Mouse (Mus musculus): ENCODE data around the gene Ier5l. TPM values are rescaled to one million over a fixed set of nuclear protein-coding genes. Genes with fewer than 3 reads are reported as not detected.

The Ier5l gene
- polyA plus RNA-seq, 1 experiment from 2014 or later, result 2.9 TPM

DNA sequence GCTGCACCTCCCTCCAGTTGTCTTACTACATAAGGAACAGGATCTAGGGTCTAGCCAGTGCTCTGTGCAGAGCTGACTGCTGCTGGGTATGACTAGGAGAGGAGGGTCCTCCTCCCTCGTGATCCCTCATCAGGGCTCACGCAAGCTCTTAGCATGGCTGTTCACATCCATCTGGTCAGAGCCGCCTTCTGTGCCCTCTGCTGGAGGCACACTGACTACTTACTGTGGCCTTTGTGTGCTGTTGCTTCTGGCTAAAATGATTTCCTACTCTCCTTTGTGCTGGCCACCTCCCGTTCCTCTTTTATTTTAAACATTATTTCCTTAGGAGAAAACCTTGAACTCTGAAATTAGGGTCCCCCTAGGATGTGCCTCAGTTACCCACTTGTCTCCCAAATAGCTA lies 37.2 kb downstream of the Ier5l start:
- Histone ChIP-seq H3K27ac (no peak overlapping the region), H3K4me2 (no peak overlapping the region), H3K9ac (0 out of 2 replicates have a peak overlapping the region, but pooled peaks have one; percentile 35), H3K9me3 (no peaks in the 10 kb centered on the region), H3K4me3 (no peak overlapping the region), H3K36me3 (peaks cover 64% of the 10 kb centered on the region), H3K27me3 (no peaks in the 10 kb centered on the region), H3K4me1 (replicated peaks) (peaks cover 22% of the 10 kb centered on the region)
- WGBS, result 77% methylated on average over 4 of the region's 4 CpGs
- no peak for ATAC-seq (ENCODE audit: low FRiP score)

DNA sequence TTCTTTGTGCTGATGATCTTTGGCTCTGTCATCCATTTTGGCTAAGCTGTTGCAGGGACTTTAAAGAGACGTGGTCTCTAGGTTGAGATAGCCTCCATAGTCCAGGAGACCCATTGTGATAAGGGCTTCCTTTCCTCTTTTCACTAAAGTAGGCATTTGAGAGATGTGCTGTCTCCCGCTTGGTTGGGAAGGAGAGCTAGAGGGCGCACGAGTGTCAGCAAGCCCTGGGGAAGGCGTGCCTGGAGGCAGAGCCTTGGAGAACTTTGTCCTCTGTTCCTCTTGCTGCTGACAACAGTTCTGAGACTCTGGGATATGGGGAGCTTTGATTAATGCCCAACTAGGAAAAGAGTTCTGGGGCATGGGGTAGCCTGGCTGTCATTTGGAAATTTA lies 37.9 kb downstream of the Ier5l start:
- WGBS, result 87% methylated on average over 5 of the region's 5 CpGs
- no peak overlapping the region for H3K4me2 ChIP-seq
- H3K27ac ChIP-seq, result no peak overlapping the region
- peaks cover 16% of the 10 kb centered on the region for H3K4me1 ChIP-seq (replicated peaks)
- H3K4me3 ChIP-seq, result no peak overlapping the region
- no peak for ATAC-seq (ENCODE audit: low FRiP score)
- peaks cover 71% of the 10 kb centered on the region for H3K36me3 ChIP-seq
- H3K9ac ChIP-seq, result no peak overlapping the region
- H3K9me3 ChIP-seq, result no peaks in the 10 kb centered on the region
- H3K27me3 ChIP-seq, result no peaks in the 10 kb centered on the region

DNA sequence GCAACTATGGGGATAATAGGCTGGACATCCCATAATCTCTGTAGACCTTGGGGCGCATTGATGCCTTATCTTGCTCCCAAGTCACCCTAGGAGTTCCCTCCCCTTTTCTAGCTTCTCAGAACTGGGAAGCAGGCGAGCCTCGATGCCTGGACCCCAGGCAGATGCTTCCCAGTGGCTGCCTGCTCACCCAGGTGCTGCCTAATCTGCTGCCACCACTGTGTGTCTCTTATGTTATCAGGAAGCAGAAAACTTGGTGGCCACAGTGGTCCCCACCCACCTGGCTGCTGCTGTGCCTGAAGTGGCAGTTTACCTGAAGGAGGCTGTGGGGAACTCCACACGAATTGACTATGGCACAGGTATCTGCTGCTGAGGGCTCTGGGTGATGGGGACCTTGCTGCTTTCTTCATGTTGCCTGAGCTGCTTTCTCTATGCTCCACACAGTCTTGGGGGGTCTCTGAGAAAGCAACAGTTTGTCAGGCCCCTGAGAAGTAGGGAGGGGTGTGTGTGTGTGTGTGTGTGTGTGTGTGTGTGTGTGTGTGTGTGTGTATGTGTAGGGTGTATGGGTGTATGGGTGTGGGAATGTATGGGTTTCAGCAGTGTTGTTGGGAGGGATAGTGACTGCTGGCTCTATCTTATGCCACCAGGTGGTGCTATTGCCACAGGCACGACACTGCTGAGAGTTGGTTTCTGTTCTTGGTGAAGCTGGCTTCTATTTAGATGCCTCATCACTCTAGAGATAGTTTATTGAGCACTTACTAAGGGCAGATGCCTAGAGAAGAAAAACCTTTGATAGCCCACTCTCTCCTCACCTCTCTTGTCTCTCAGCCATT lies 38.5 kb downstream of the Ier5l start:
- peaks cover 10% of the 10 kb centered on the region for H3K4me1 ChIP-seq (replicated peaks)
- H3K27me3 ChIP-seq, result no peaks in the 10 kb centered on the region
- H3K9ac ChIP-seq, result no peak overlapping the region
- no peak overlapping the region for H3K4me2 ChIP-seq
- no peak overlapping the region for H3K27ac ChIP-seq
- 51% methylated on average over 5 of the region's 5 CpGs for WGBS
- H3K36me3 ChIP-seq, result peaks cover 77% of the 10 kb centered on the region
- no peaks in the 10 kb centered on the region for H3K9me3 ChIP-seq
- no peak overlapping the region for H3K4me3 ChIP-seq
- ATAC-seq (ENCODE audit: low FRiP score), result peak; percentile 55; the same call in 1 of the 2 replicates

DNA sequence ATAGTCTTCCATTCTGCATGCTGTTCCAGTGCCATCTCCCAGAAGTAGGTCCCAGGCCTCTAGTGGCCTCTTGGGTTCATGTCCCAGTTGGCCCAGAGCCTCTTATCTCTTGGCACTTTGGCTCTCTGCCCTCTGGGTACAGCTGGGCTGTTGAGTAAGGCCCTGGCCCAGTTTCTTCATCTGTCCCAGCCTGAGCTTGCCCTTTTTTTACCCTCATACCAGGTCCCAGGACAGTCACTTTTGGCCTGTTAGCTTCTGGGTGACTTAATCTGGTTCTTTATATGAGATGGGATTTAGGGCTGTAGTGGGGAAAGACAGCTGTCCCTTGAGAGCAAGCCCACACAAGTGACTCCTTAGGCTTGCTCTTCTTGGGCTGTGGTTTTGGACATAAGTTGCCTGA lies 44.9 kb downstream of the Ier5l start:
- no peak overlapping the region for H3K4me2 ChIP-seq

More for the DNA sequence above, 44.9 kb downstream of the Ier5l start:
- Histone ChIP-seq H3K36me3 (peaks cover 81% of the 10 kb centered on the region), H3K9ac (no peak overlapping the region), H3K27ac (no peak overlapping the region), H3K4me3 (no peak overlapping the region), H3K27me3 (no peaks in the 10 kb centered on the region), H3K9me3 (no peaks in the 10 kb centered on the region), H3K4me1 (replicated peaks) (no peaks in the 10 kb centered on the region)
- no peak for ATAC-seq (ENCODE audit: low FRiP score)

Other genes with a start within 250 kb of the Ier5l start
- 59.8 TPM in 2 replicates for gene Lrrc8a, start 236.5 kb downstream of the Ier5l start, polyA plus RNA-seq (2015; fragmentation: Nextera tagmentation; extraction: Ambion mirVana)
- gene Gm28035, start 233.7 kb downstream of the Ier5l start, polyA plus RNA-seq (2015; fragmentation: Nextera tagmentation; extraction: Ambion mirVana), result 0.10 and 0.36 TPM in 2 replicates
- gene Phyhd1, start 208.0 kb downstream of the Ier5l start, polyA plus RNA-seq (2015; fragmentation: Nextera tagmentation; extraction: Ambion mirVana), result 6.5 and 8.3 TPM in 2 replicates
- not detected in 2 replicates for gene Gm28038, start 193.2 kb downstream of the Ier5l start, polyA plus RNA-seq (2015; fragmentation: Nextera tagmentation; extraction: Ambion mirVana)
- gene Dolk, start 187.9 kb downstream of the Ier5l start, polyA plus RNA-seq (2015; fragmentation: Nextera tagmentation; extraction: Ambion mirVana), result 33.7 TPM in 2 replicates
- 21.6 and 24.0 TPM in 2 replicates for gene Nup188, start 187.8 kb downstream of the Ier5l start, polyA plus RNA-seq (2015; fragmentation: Nextera tagmentation; extraction: Ambion mirVana)
- gene Sh3glb2, start 114.9 kb downstream of the Ier5l start, polyA plus RNA-seq (2015; fragmentation: Nextera tagmentation; extraction: Ambion mirVana), result 146 and 160 TPM in 2 replicates
- 27.0 and 33.1 TPM in 2 replicates for gene Miga2, start 110.0 kb downstream of the Ier5l start, polyA plus RNA-seq (2015; fragmentation: Nextera tagmentation; extraction: Ambion mirVana)
- gene Dolpp1, start 82.0 kb downstream of the Ier5l start, polyA plus RNA-seq (2015; fragmentation: Nextera tagmentation; extraction: Ambion mirVana), result 51.2 and 53.9 TPM in 2 replicates
- gene Crat, start 58.4 kb downstream of the Ier5l start, polyA plus RNA-seq (2015; fragmentation: Nextera tagmentation; extraction: Ambion mirVana), result 22.1 and 24.0 TPM in 2 replicates
- 129 and 133 TPM in 2 replicates for gene Ptpa, start 58.2 kb downstream of the Ier5l start, polyA plus RNA-seq (2015; fragmentation: Nextera tagmentation; extraction: Ambion mirVana)
- gene Cstad, start 120.8 kb upstream of the Ier5l start, polyA plus RNA-seq (2015; fragmentation: Nextera tagmentation; extraction: Ambion mirVana), result 0.77 and 0.83 TPM in 2 replicates